Mouse (Mus musculus) myocyte (in vitro differentiated cells): ENCODE data around the gene Rbfox1.

Experiments
- CEBPB ChIP-seq: IDR thresholded peaks from 2 replicates; pipeline ENCODE4 v1.6.1; 2011; ENCODE audit warnings: mild to moderate bottlenecking, moderate library complexity; ENCODE audit not compliant: poor library complexity, insufficient read depth, severe bottlenecking
- E2F4 ChIP-seq: IDR thresholded peaks from one replicate; pipeline ENCODE4 v1.6.1; 2011; ENCODE audit warnings: mild to moderate bottlenecking, control low read depth, moderate library complexity; ENCODE audit not compliant: insufficient read depth
- MAX ChIP-seq: IDR thresholded peaks from one replicate; pipeline ENCODE4 v1.6.1; 2011; ENCODE audit warnings: low read depth, mild to moderate bottlenecking, control low read depth
- MYOD1 ChIP-seq, 3 experiments: IDR thresholded peaks; one replicate each; pipeline ENCODE4 v1.6.1; 2011; ENCODE audit warnings: control low read depth in 2 of 3, low read depth in 2 of 3, mild to moderate bottlenecking in 2 of 3, moderate library complexity in 1 of 3; ENCODE audit not compliant: insufficient read length in 2 of 3, control insufficient read depth in 1 of 3
- MYOG ChIP-seq, 3 experiments: IDR thresholded peaks; one replicate each; pipeline ENCODE4 v1.6.1; 2011; ENCODE audit warnings: control low read depth in 2 of 3, low read depth in 2 of 3, mild to moderate bottlenecking in 2 of 3; ENCODE audit not compliant: insufficient read length in 2 of 3, control insufficient read depth in 1 of 3, insufficient read depth in 1 of 3
- POLR2A ChIP-seq: IDR thresholded peaks from one replicate; pipeline ENCODE4 v1.6.1; 2011; ENCODE audit warnings: low read depth, mild to moderate bottlenecking, control low read depth, moderate library complexity; ENCODE audit not compliant: insufficient read length
- POLR2AphosphoS2 ChIP-seq: IDR thresholded peaks from one replicate; pipeline ENCODE4 v1.6.1; 2011; ENCODE audit warnings: low read depth, control low read depth; ENCODE audit not compliant: insufficient read length
- REST ChIP-seq: IDR thresholded peaks from one replicate; pipeline ENCODE4 v1.6.1; 2011; ENCODE audit warnings: mild to moderate bottlenecking, control low read depth, moderate library complexity; ENCODE audit not compliant: insufficient read depth, insufficient read length
- SRF ChIP-seq: IDR thresholded peaks from one replicate; pipeline ENCODE4 v1.6.1; 2011; ENCODE audit warnings: low read depth; ENCODE audit not compliant: control insufficient read depth, insufficient read length
- TCF12 ChIP-seq: IDR thresholded peaks from one replicate; pipeline ENCODE4 v1.6.1; 2011; ENCODE audit warnings: mild to moderate bottlenecking, control low read depth; ENCODE audit not compliant: poor library complexity, insufficient read depth, severe bottlenecking
- USF1 ChIP-seq: IDR thresholded peaks from one replicate; pipeline ENCODE4 v1.6.1; 2011; ENCODE audit warnings: low read depth, mild to moderate bottlenecking, control low read depth, moderate library complexity

GRCm38 (mm10) chr16:7404766-7405492 is 1519.8 kb downstream of the Rbfox1 start:
- TF ChIP-seq POLR2A (no peak), MAX (no peak), MYOG (IDR thresholded peaks at IDR 0.05; ENCODE audit: control insufficient read depth in 1 of 3, insufficient read depth in 1 of 3, insufficient read length in 2 of 3, low read depth in 2 of 3) (no peak), TCF12 (no peak), REST (no peak), SRF (no peak), POLR2AphosphoS2 (no peak), USF1 (no peak), MYOD1 (IDR thresholded peaks at IDR 0.05; ENCODE audit: control insufficient read depth in 1 of 3, insufficient read length in 2 of 3, low read depth in 2 of 3) (no peak), CEBPB (no peak), E2F4 (no peak)
